Mouse (Mus musculus) midbrain, postnatal 0 days (tissue): ENCODE data around the gene Tmem82. TPM values are rescaled to one million over a fixed set of nuclear protein-coding genes. Genes with fewer than 3 reads are reported as not detected.

Experiments used
- ATAC-seq: fragments of 200-750 bp; cut with Nextera tagmentation; 2 replicates; pipeline ENCODE4 v1.8.0; 2017; ENCODE audit warnings: moderate number of reproducible peaks, mild to moderate bottlenecking, moderate TSS enrichment, moderate library complexity; ENCODE audit not compliant: low FRiP score
- DNase-seq: peaks from one replicate; pipeline ENCODE4 v3.0.0-alpha.2; 2015; ENCODE audit warnings: low spot score
- H3K27ac ChIP-seq: fragments of 300-500 bp; sonication (generic); 2 replicates; pipeline ENCODE4 v1.5.1; 2014; ENCODE audit warnings: low read depth, mild to moderate bottlenecking, low read length, mixed read lengths
- H3K27me3 ChIP-seq: fragments of 300-500 bp; sonication (generic); 2 replicates; pipeline ENCODE4 v1.6.1; 2014; ENCODE audit warnings: low read length, control low read depth, mixed read lengths; ENCODE audit not compliant: insufficient read depth
- H3K36me3 ChIP-seq: fragments of 300-500 bp; sonication (generic); 2 replicates; pipeline ENCODE4 v1.6.1; 2014; ENCODE audit warnings: low read length, control low read depth, mixed read lengths; ENCODE audit not compliant: insufficient read depth
- H3K4me1 ChIP-seq: fragments of 300-500 bp; sonication (generic); 2 replicates; pipeline ENCODE4 v1.6.1; 2014; ENCODE audit warnings: mild to moderate bottlenecking, control low read depth, antibody characterized with exemption, low read length, mixed read lengths; ENCODE audit not compliant: insufficient read depth
- H3K4me2 ChIP-seq: fragments of 300-500 bp; sonication (generic); 2 replicates; pipeline ENCODE4 v1.6.1; 2014; ENCODE audit warnings: low read depth, mild to moderate bottlenecking, low read length, mixed read lengths; ENCODE audit not compliant: poor library complexity, severe bottlenecking
- H3K4me3 ChIP-seq: fragments of 300-500 bp; sonication (generic); 2 replicates; pipeline ENCODE4 v1.5.1; 2014; ENCODE audit warnings: low read depth, mild to moderate bottlenecking, low read length, moderate library complexity
- H3K9ac ChIP-seq: fragments of 300-500 bp; sonication (generic); replicated peaks from 2 replicates; pipeline ENCODE4 v1.6.1; 2014; ENCODE audit warnings: mild to moderate bottlenecking, low read length, moderate library complexity, mixed read lengths; ENCODE audit not compliant: poor library complexity, severe bottlenecking
- H3K9me3 ChIP-seq: fragments of 300-500 bp; sonication (generic); 2 replicates; pipeline ENCODE4 v1.6.1; 2016; ENCODE audit warnings: low read length, control low read depth
- CTCF ChIP-seq: IDR thresholded peaks from 2 replicates; pipeline ENCODE4 v1.5.1; 2016; ENCODE audit warnings: antibody characterized with exemption, mild to moderate bottlenecking
- WGBS: fragments of 180-500 bp; shearing (Covaris S2); extraction: QIAGEN DNeasy Blood & Tissue Kit; methylation state at CpG from one replicate; pipeline ENCODE4 v1.1.7; 2014; 5-methylcytosine and 5-hydroxymethylcytosine counted together
- polyA plus RNA-seq: library from polyadenylated mRNA; unstranded; fragments of >200 nt; fragmentation: Nextera tagmentation; extraction: Ambion mirVana; gene quantifications from 2 replicates; pipeline ENCODE4 v1.2.1, GENCODE M21; 2015
- total RNA-seq: library from RNA; depleted of rRNA; stranded (reverse); fragments of >200 nt; gene quantifications from 2 replicates; pipeline ENCODE4 v1.2.3, GENCODE M21; 2014

The Tmem82 gene
- total and polyA plus RNA-seq, 2 experiments from 2014 or later, result 0.68 to 1.4 TPM

DNA sequence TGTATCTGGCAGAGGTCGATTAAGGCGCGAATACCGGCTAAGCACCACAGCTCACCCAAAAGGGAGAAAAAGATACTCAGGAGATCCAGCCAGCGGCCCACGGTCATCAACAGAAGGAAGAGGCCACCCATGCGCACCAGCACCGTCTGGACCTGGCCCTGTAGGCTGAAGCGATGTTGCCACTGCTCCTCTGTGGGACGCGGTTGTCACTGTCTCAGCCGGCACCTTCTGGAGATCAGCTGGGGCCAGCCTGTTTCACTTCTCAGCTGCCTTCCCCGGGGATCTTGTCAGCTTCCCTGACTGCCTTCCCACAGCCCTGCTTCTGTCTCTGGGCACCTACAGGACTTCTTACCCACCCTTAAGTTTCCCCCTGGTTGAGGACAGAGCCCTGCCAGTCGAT, 3.5 kb downstream of the Tmem82 start:
- WGBS, result 85% methylated on average over 14 of the region's 14 CpGs
- no peaks in the 10 kb centered on the region for H3K9me3 ChIP-seq
- H3K4me2 ChIP-seq, result no peak overlapping the region
- no peak overlapping the region for H3K9ac ChIP-seq
- H3K4me1 ChIP-seq, result no peaks in the 10 kb centered on the region
- H3K27ac ChIP-seq, result no peak overlapping the region
- no peak for ATAC-seq
- TF ChIP-seq CTCF, result no peak
- no peaks in the 10 kb centered on the region for H3K36me3 ChIP-seq
- no peak overlapping the region for H3K4me3 ChIP-seq
- peaks cover 5% of the 10 kb centered on the region; the same call in 1 of the 2 replicates for H3K27me3 ChIP-seq
- DNase-seq, result peak; percentile 46

DNA sequence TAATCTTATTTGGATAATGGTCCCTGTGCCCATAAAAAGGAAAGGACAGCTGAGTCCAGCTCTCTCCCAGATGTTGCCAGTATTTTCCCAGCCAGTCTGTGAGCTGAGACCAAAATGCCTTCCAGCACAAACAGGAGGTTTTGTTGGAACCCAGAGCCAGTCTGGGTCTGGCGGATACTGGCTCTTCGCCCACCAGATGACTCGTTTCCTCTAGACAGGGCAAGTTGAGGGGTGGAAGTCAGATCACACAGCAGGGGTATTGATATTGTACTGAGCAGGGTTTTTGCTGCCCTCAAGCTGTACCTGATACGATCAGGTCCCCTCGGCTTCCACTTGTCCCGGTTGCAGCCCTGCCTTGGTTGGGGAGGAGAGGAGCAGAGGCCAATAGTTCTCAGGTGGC, 8.9 kb downstream of the Tmem82 start:
- DNase-seq (no peak), ATAC-seq (no peak)
- no peak overlapping the region for H3K4me2 ChIP-seq
- TF ChIP-seq CTCF, result no peak
- WGBS, result 78% methylated on average over 6 of the region's 6 CpGs
- no peak overlapping the region for H3K27ac ChIP-seq
- H3K4me3 ChIP-seq, result no peak overlapping the region
- H3K27me3 ChIP-seq, result no peaks in the 10 kb centered on the region
- H3K9ac ChIP-seq, result no peak overlapping the region
- H3K9me3 ChIP-seq, result no peaks in the 10 kb centered on the region
- no peaks in the 10 kb centered on the region for H3K36me3 ChIP-seq
- no peaks in the 10 kb centered on the region for H3K4me1 ChIP-seq

DNA sequence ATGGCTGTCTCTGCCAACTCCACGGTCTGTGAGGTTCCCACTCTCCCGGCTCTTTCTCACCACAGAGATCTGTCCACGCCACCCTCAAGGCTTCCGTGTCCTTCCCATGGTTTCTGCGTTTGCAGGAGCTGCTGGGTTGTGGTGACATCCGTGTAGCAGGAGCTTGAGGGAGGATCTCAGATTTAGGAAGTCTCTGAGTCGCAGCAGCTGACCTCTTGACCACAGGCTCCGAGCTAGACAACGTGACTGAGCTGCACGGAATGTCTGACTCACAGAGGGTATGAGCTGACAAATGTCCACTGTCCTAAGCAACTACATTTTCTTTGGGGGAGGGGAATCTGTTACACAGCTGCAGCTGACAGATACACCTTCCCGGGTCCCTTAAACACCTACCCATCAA, 12.6 kb downstream of the Tmem82 start, which contains the start of gene Fblim1:
TSS of gene Fblim1 (minus strand) at position 236 of the 400 bp plus-strand sequence.
- WGBS, result 85% methylated on average over 11 of the region's 11 CpGs
- H3K36me3 ChIP-seq, result no peaks in the 10 kb centered on the region
- no peaks in the 10 kb centered on the region for H3K27me3 ChIP-seq
- no peaks in the 10 kb centered on the region for H3K9me3 ChIP-seq
- H3K4me3 ChIP-seq, result no peak within 1 kb of the TSS
- TF ChIP-seq CTCF, result no peak
- no peak within 1 kb of the TSS for H3K27ac ChIP-seq
- no peak within 1 kb of the TSS for H3K4me2 ChIP-seq
- H3K4me1 ChIP-seq, result no peaks in the 10 kb centered on the region
- no peak within 1 kb of the TSS for H3K9ac ChIP-seq
- ATAC-seq (no peak), DNase-seq (no peak)

DNA sequence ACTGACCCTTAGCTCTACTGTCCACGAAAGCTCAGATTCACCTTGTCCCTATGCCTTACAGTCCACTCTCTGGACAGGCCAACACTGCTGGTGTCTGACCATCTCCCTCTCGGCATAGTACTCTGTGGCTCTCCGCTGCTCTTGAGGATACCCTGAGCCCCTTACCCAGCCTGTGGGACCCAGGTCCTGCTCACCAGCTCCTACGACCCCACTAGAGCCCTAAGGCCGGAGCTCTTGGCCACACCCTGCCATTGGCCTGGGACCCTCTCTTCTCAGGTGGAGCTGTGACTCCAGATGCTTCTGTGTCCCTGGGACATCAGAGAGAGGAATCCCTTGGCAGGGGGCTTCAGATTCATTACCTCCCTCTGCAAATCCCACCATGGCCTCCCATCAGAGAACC, 13.0 kb downstream of the Tmem82 start:
- Histone ChIP-seq H3K36me3 (no peaks in the 10 kb centered on the region), H3K4me2 (no peak overlapping the region), H3K4me1 (no peaks in the 10 kb centered on the region), H3K9ac (no peak overlapping the region), H3K9me3 (no peaks in the 10 kb centered on the region), H3K27ac (no peak overlapping the region), H3K4me3 (no peak overlapping the region), H3K27me3 (no peaks in the 10 kb centered on the region)
- no peak for TF ChIP-seq CTCF
- DNase-seq (no peak), ATAC-seq (no peak)
- WGBS, result 87% methylated on average over 5 of the region's 5 CpGs

DNA sequence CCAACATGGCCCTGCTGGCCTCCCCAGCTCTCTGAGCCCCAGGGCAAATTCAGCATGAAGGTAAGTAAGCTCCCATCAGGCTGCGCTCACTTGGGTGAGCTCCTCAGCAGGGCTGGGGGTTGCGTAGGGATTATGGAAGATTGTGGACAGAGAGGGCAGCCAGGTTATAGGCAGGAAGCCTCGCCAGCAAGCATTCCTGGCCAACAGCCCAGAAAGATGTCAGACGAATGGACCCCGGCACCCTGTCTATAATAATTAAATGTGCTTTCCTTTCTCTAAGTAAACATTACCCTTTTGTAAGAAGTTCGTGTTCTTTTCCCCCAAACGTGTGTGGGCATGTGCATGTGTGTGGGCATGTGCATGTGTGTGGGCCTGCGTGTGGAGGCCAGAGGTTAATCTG, 13.9 kb downstream of the Tmem82 start:
- no peak overlapping the region for H3K9ac ChIP-seq
- no peak overlapping the region for H3K27ac ChIP-seq
- H3K27me3 ChIP-seq, result no peaks in the 10 kb centered on the region
- TF ChIP-seq CTCF, result no peak
- H3K36me3 ChIP-seq, result no peaks in the 10 kb centered on the region
- no peak overlapping the region for H3K4me3 ChIP-seq
- no peaks in the 10 kb centered on the region for H3K9me3 ChIP-seq
- H3K4me1 ChIP-seq, result no peaks in the 10 kb centered on the region
- no peak overlapping the region for H3K4me2 ChIP-seq
- WGBS, result 61% methylated on average over 8 of the region's 8 CpGs
- DNase-seq, result no peak
- ATAC-seq, result no peak

DNA sequence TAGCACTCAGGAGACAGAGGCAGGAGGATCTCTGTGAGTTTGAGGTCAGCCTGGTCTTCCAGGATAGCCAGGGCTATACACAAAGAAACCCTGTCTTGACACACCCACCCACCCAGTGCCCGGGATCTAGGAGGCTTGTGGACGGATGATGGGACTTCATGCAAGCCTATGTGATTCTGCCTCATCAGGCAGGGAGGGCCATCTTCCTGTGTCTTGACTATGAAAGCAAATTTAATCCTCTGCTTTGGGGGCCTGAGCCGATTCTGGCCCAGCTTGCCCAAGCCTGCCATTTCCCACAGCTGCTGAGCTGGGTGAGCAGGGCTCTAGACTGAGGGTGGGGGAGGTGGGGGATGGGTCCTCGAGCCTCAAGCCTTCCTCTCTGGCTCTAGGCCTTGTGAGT, 14.5 kb downstream of the Tmem82 start:
- no peak for TF ChIP-seq CTCF
- Histone ChIP-seq H3K27me3 (no peaks in the 10 kb centered on the region), H3K4me2 (no peak overlapping the region), H3K4me3 (no peak overlapping the region), H3K9ac (no peak overlapping the region), H3K9me3 (no peaks in the 10 kb centered on the region), H3K36me3 (no peaks in the 10 kb centered on the region), H3K4me1 (0 out of 2 replicates have a peak, but pooled peaks cover 4% of the 10 kb centered on the region), H3K27ac (no peak overlapping the region)
- ATAC-seq (no peak), DNase-seq (no peak)
- WGBS, result 74% methylated on average over 4 of the region's 4 CpGs
